Mouse (Mus musculus) olfactory bulb, adult 2 months (tissue): ENCODE data around the gene Pde4b.

Experiments used
- CTCF ChIP-seq: fragments of 200-500 bp; IDR thresholded peaks from 2 replicates; pipeline ENCODE4 v1.5.1; 2012; ENCODE audit warnings: low read depth, mild to moderate bottlenecking, low read length, moderate library complexity; ENCODE audit not compliant: insufficient read depth
- POLR2A ChIP-seq: fragments of 200-500 bp; IDR thresholded peaks from 2 replicates; pipeline ENCODE4 v1.6.1; 2012; ENCODE audit warnings: mild to moderate bottlenecking, low read depth, low read length, moderate library complexity; ENCODE audit not compliant: insufficient read depth

DNA sequence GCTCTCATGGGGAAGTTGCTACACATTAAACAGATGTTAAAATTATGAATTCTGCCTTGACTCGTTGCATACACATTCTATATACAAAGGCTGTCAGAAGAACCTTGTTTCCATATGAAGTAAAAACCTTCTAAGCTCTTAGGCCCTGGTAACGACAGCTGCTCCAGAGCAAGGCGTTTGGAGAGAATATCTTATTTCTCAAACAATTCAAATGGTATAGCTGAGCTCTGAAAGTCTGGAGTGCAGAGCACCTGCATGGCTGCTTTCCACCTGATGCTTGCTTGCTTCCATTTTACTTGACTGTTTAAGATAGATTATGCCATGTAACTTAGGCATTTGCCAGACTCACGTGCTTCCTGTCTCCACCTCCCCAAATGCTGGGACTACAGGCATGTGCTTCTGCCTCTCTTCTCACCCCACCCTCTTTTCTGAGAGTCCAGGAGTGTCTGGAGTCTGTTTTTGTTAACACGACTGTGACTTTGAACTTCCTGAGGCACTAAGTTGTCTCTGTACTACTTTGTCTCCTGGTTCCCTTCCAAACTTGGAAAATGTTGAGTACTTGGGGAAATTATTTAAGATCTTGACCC, 229.4 kb downstream of the Pde4b start:
- no peak for TF ChIP-seq POLR2A
- no peak for TF ChIP-seq CTCF
